Mouse (Mus musculus): Measurements from ENCODE around the gene Tdgf1.

DNA sequence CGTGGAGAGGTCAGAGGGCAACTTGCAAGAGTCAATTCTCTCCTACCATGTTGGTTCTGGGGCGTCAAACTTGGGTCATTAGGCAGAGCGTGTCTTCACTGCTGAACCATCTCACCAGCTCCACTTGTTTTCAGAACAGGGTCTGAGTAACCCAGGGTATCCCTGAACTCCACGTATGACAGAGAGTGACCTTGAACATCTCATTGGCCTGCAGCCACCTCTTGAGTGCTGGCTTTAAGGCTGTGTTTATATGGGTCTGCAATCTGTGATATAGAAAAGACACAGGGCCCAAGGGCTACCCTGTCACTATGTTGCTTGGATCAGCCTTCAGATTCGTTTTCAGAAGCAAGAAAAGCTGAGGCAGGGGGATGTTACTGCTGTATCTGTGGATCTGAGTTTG, 13.7 kb upstream of the Tdgf1 start:
- no peak for TF ChIP-seq CTCF (IDR thresholded peaks at IDR 0.05; ENCODE audit: control insufficient read depth, insufficient read depth, insufficient replicate concordance, low read depth, low read length)
- no peak for TF ChIP-seq POLR2A (IDR thresholded peaks at IDR 0.05; ENCODE audit: control insufficient read depth, low read depth, low read length)
